ENCODE assay signal across 8 mouse cellular contexts in the genomic region with DNA sequence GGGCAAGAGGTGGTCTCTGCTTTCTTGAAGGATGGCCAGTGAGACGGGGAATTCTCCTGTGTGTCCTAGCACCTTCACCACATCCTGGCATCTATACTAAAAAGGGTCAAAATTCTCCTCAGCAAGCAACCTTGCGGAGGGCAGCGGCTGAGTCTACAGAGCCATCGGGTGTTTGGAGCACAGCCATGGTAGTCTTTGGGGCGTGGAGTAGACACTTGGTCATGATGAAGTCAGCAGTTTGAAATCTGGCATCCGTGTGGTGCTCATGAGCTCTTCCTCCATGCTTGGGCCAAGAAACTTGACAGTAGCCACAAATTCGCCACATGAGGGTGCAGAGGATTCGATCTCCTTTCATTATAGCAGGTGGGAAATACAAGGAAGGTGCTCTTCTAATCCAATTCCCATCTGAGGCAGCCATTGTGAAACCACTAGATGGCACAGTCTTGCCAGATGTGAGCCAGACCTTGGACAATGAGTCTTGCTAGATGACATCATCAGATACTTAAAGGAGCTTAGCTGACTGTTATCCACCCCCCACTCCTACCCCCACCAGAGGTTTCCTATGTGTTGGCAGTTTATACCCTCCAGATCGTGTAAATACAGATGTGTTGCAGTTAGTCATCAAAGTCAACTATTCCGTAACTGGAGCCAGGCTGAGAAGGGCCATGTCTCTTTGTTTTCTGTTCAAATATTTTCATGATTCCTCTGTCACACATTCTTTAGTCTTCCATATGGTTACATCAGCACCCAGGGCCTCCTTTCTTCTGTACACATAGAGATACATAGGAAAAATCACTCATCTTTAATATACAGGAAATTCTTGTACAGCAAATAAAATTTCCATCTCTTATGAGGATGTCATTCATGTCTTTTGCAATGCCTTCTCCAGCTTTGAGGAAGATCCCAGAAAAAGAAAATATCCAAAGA. TPM values are rescaled to one million over a fixed set of nuclear protein-coding genes. Genes with fewer than 3 reads are reported as not detected.
DNase-seq lines count a peak whose midpoint lies in the region; ATAC-seq and TF ChIP-seq lines count a peak whose summit lies in the region.

No protein-coding gene starts in this region.

- H3K9me3 ChIP-seq in limb, embryonic 12.5 days, result no peaks in the 10 kb centered on the region
- H3K9me3 ChIP-seq in neural tube, embryonic 12.5 days, result no peaks in the 10 kb centered on the region

- peak; percentile 76 for ATAC-seq in limb, embryonic 12.5 days (ENCODE audit: insufficient number of reproducible peaks, insufficient read depth, low FRiP score, low TSS enrichment, low read depth)
- ATAC-seq in neural tube, embryonic 12.5 days (ENCODE audit: low FRiP score, low read depth), result peak; percentile 82

- peak; percentile 73 to 76 for DNase-seq in heart, adult 18-20 months
- DNase-seq in heart, postnatal 25 days (ENCODE audit: low spot score), result no peak
- DNase-seq in brain, embryonic 14.5 days (ENCODE audit: low read depth), result peak; percentile 70
- peak; percentile 20 for DNase-seq in gastrocnemius, postnatal 14 days
- DNase-seq in kidney, adult 2 months, result peak; percentile 78
- DNase-seq in thymus, postnatal 25 days, result no peak

- no peak overlapping the region for H3K9ac ChIP-seq in limb, embryonic 12.5 days (replicated peaks)
- no peak overlapping the region for H3K9ac ChIP-seq in neural tube, embryonic 12.5 days

- intact Hi-C loops in heart, postnatal 25 days (cut with DNase I), result loop anchor here (1.0 to 10.0 kb wide), 5 partner anchors 59 to 371 kb away; a partner anchor contains a TSS
- intact Hi-C loops in gastrocnemius, postnatal 14 days (cut with DNase I; ENCODE audit: low total_unique reads), result loop anchor here (10.0 kb wide), 1 partner anchor 162 kb away; no protein-coding TSS in a partner anchor

- no peak overlapping the region for H3K4me3 ChIP-seq in kidney, adult 2 months (ENCODE audit: insufficient read depth, low read depth, low read length)
- H3K4me3 ChIP-seq in limb, embryonic 12.5 days (replicated peaks), result no peak overlapping the region
- H3K4me3 ChIP-seq in neural tube, embryonic 12.5 days, result no peak overlapping the region

- TF ChIP-seq CTCF in brain, embryonic 14.5 days (IDR thresholded peaks at IDR 0.05; ENCODE audit: borderline replicate concordance, extremely low read depth, insufficient read depth, insufficient read length), result peak; percentile 62; the same call in 1 of the 2 replicates
- TF ChIP-seq CTCF in kidney, adult 2 months (conservative IDR thresholded peaks at IDR 0.05; ENCODE audit: insufficient read depth, insufficient read length, low read depth, low read length), result peak; percentile 77

- H3K27me3 ChIP-seq in kidney, adult 2 months (replicated peaks; ENCODE audit: control insufficient read depth, insufficient read depth, low read length), result no peaks in the 10 kb centered on the region; the same call in 1 of the 2 replicates
- no peaks in the 10 kb centered on the region for H3K27me3 ChIP-seq in limb, embryonic 12.5 days
- no peaks in the 10 kb centered on the region for H3K27me3 ChIP-seq in neural tube, embryonic 12.5 days (replicated peaks)

- no peaks in the 10 kb centered on the region for H3K36me3 ChIP-seq in kidney, adult 2 months (ENCODE audit: control insufficient read depth, insufficient read depth, low read length)
- no peaks in the 10 kb centered on the region for H3K36me3 ChIP-seq in limb, embryonic 12.5 days
- H3K36me3 ChIP-seq in neural tube, embryonic 12.5 days, result no peaks in the 10 kb centered on the region

- no peak overlapping the region for H3K27ac ChIP-seq in kidney, adult 2 months (ENCODE audit: insufficient read depth, low read depth, low read length)
- H3K27ac ChIP-seq in limb, embryonic 12.5 days, result no peak overlapping the region
- H3K27ac ChIP-seq in neural tube, embryonic 12.5 days, result no peak overlapping the region

- no peaks in the 10 kb centered on the region for H3K4me1 ChIP-seq in kidney, adult 2 months (ENCODE audit: control insufficient read depth, insufficient read depth, low read length)
- no peaks in the 10 kb centered on the region for H3K4me1 ChIP-seq in limb, embryonic 12.5 days (replicated peaks)
- H3K4me1 ChIP-seq in neural tube, embryonic 12.5 days, result no peaks in the 10 kb centered on the region

- H3K4me2 ChIP-seq in limb, embryonic 12.5 days, result no peak overlapping the region
- H3K4me2 ChIP-seq in neural tube, embryonic 12.5 days (replicated peaks), result no peak overlapping the region

- no peak for TF ChIP-seq POLR2A in brain, embryonic 14.5 days (IDR thresholded peaks at IDR 0.05; ENCODE audit: borderline replicate concordance, extremely low read depth, insufficient read depth, insufficient read length, poor library complexity, severe bottlenecking)
- no peak for TF ChIP-seq POLR2A in kidney, adult 2 months (IDR thresholded peaks at IDR 0.05; ENCODE audit: low read depth, low read length)

- 48% methylated on average over 10 of the region's 10 CpGs for WGBS in kidney, adult 2 months
- 65% methylated on average over 10 of the region's 10 CpGs for WGBS in limb, embryonic 12.5 days
- WGBS in neural tube, embryonic 12.5 days, result 71% methylated on average over 10 of the region's 10 CpGs

RNA-seq across cellular contexts. Expression of a gene that starts 32.9 kb away (rescaled TPM):
- total RNA-seq in heart, adult 18-20 months (2021), result not detected
- total RNA-seq in heart, postnatal 25 days (2021), result under 1 TPM in 1 of 2 experiments, not detected in 1; 0.36 TPM
- polyA plus RNA-seq in brain, embryonic 14.5 days (2012; rRNA removed), result 0.20 and 0.30 TPM in 2 replicates
- total RNA-seq in gastrocnemius, postnatal 14 days (2021), result not detected
- polyA plus RNA-seq in kidney, adult 2 months (2012; rRNA removed), result 28.1 and 30.7 TPM in 2 replicates
- polyA plus RNA-seq in limb, embryonic 12.5 days (2016; fragmentation: Nextera tagmentation; extraction: Ambion mirVana), result not detected in 2 replicates
- not detected in 2 replicates for polyA plus RNA-seq in neural tube, embryonic 12.5 days (2016; fragmentation: Nextera tagmentation; extraction: Ambion mirVana)

Comparison
In these comparisons a context has a peak if more than half of its experiments do, and no peak if none do; other contexts are left out.
1. DNase-seq: peak in heart, adult 18-20 months (2 of 2), brain, embryonic 14.5 days (single experiment), gastrocnemius, postnatal 14 days (single experiment) and kidney, adult 2 months (single experiment); none in heart, postnatal 25 days (single experiment) and thymus, postnatal 25 days (single experiment).
2. RNA of a gene that starts 32.9 kb away (polyA plus RNA-seq): 28.1 to 30.7 TPM in kidney, adult 2 months; 0.20 to 0.30 TPM in brain, embryonic 14.5 days, not detected in neural tube, embryonic 12.5 days and not detected in limb, embryonic 12.5 days; every median in the first group is over 10 times any median in the second.